Mouse (Mus musculus): ENCODE results near the gene Vgll4.

DNA sequence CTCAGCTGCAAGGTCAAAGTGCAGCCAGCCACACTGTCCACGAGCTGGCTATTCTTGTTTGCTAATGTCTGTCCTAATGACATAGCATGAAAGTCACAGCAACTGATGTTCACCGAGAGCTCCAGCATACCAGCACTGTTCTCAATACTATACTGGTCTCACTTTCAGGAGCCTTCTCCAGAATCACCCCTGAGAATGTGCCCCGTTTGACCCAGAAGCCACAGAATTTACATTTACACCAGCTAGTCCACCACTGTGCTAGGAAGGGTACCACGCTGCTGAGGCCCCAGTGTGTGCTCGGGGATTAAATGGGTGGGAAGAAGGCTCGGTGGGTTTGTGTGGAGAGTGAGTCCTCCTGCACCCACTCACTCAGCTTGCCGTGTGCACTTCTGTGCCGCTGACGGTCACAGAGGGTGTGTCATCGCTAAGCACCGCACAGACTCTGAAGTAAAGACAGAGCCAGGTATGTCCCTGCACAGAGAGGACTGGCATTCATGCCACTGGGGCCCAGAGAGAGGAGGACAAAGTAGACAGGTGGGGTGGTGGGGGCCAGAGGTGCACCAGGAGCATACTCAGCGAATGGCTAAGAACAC, 122.1 kb downstream of the Vgll4 start:
- no peak for TF ChIP-seq EP300 (IDR thresholded peaks at IDR 0.05; ENCODE audit: low read length)
- no peak for TF ChIP-seq CTCF (conservative IDR thresholded peaks at IDR 0.05 in 1 of 2, IDR thresholded peaks at IDR 0.05 in 1 of 2; ENCODE audit: low read depth in 2 of 2, low read length in 2 of 2)
- no peak for TF ChIP-seq CHD2 (IDR thresholded peaks at IDR 0.05; ENCODE audit: low read length)
- no peak; the same call in 1 of the 2 replicates for TF ChIP-seq SMC3 (IDR thresholded peaks at IDR 0.05; ENCODE audit: low read depth, low read length)
- TF ChIP-seq JUND (conservative IDR thresholded peaks at IDR 0.05; ENCODE audit: low read depth, low read length): no peak
- TF ChIP-seq ZC3H11A (IDR thresholded peaks at IDR 0.05; ENCODE audit: low read depth, low read length): no peak
- TF ChIP-seq MAX (IDR thresholded peaks at IDR 0.05; ENCODE audit: low read length): no peak
- TF ChIP-seq ELF1 (IDR thresholded peaks at IDR 0.05; ENCODE audit: low read depth, low read length): no peak
- no peak for TF ChIP-seq ZMIZ1 (IDR thresholded peaks at IDR 0.05; ENCODE audit: low read depth, low read length)
- TF ChIP-seq PAX5 (IDR thresholded peaks at IDR 0.05; ENCODE audit: low read length): no peak
- no peak for TF ChIP-seq POLR2AphosphoS2 (IDR thresholded peaks at IDR 0.05; ENCODE audit: low read depth, low read length)
- peak; percentile 39; the same call in 1 of the 2 replicates for TF ChIP-seq ETS1 (conservative IDR thresholded peaks at IDR 0.05; ENCODE audit: low read depth, low read length)

Measured in CH12.LX (cell line).